Mouse (Mus musculus): ENCODE data around the gene Patl2. TPM values are rescaled to one million over a fixed set of nuclear protein-coding genes. Genes with fewer than 3 reads are reported as not detected.
"Not testable (repeated sequence)": the region's sequence is repeated elsewhere in the genome, so short reads cannot be mapped to it uniquely, and the experiment has no call there.

The Patl2 gene
- total and polyA plus RNA-seq, 3 experiments = not detected

- no peak for DNase-seq
Measured at GRCm38 (mm10) chr2:122143111-122143510, 42.9 kb downstream of the Patl2 start.

- no peak for DNase-seq
Measured at GRCm38 (mm10) chr2:122141332-122141967, 44.5 kb downstream of the Patl2 start.

DNA sequence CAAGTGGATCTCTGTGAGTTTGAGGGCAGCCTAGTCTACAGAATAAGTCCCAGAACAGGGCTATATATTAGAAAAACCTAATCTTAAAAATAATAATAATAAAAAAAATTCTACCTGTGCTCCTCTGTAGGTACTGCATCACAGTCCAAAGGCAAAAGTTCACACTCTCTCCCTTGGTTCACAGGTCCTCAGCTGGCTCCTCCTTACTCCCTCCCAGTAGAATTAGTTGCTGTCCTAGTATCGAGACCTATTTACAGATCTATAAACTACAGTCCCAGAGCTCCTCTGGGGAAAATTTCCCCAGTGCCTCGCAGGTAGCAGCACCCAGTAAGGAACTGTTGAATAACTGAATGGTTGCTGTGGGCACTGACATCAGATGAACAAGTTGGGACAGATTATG lies 45.2 kb downstream of the Patl2 start:
- DNase-seq = no peak

DNA sequence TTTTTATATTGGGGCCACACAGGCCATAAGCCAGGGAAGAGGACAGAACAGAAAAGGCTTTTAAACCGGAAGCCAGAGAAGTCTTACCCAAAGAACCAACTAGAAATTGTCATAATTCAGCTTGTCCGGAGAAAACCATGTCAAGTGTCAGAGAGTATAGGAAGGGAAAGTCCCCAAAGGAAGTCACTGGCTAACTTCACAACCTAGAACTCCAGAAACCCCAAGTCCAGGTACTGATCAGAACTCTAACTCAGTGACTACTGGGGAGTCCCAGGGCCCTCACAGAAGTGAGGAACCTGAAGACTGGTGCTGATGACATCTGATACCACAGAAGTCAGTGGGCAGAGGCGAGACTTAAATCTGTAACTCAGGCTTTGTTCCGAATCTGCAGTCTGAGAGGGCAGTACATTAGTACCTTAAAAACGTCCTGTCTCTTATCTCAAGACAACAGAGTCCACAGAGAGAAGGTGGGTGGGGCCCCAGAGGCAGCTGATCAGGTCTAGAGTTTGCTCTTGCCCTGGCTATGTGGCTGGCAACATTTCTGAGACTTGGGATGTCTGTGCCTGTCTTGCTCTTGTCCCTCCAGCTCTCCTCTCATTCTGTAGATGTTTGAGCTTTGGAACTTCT lies 48.0 kb downstream of the Patl2 start:
- DNase-seq = no peak

DNA sequence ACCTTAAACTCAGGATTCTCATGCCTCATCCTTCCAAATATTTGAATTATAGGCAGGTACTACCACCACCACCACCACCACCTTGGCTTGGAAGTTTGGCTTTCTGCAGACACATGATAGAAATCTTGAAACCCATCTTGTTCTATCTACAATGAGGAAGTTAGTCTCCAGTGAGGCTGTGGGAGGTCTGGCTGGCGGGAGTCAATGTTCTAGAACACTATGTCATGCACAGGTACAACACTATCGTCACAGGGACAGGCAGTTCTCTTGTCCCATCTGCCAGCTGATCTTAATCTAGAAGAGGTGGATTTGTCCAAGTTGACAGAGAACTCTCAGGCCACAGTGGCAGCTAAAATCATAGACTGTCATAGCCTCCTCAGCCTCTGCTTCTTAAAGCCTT lies 53.4 kb downstream of the Patl2 start:
- DNase-seq = no peak

GRCm38 (mm10) chr2:122132078-122132477 lies 53.9 kb downstream of the Patl2 start:
- no peak for DNase-seq

DNA sequence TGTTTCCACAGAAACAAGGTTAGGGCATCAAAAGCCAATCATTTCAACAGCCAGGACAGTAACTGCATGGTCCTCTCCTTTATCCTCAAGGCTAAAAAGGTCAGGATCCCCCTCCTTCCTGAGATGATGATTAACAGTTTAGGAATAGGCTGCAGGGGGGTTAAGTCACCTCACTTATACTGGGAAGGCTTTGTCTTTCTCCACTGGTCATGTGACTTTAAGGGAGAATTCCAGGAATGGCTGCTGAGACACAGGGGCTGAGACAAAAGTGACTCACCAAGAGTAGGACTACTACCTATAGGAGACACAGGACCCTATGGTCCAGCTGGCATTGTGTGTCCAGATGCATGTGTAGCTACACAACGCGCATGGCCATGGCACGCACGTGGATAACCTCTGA lies 58.4 kb downstream of the Patl2 start:
- DNase-seq = no peak

- no peak for DNase-seq
Measured at GRCm38 (mm10) chr2:122126765-122127347, 59.1 kb downstream of the Patl2 start.

DNA sequence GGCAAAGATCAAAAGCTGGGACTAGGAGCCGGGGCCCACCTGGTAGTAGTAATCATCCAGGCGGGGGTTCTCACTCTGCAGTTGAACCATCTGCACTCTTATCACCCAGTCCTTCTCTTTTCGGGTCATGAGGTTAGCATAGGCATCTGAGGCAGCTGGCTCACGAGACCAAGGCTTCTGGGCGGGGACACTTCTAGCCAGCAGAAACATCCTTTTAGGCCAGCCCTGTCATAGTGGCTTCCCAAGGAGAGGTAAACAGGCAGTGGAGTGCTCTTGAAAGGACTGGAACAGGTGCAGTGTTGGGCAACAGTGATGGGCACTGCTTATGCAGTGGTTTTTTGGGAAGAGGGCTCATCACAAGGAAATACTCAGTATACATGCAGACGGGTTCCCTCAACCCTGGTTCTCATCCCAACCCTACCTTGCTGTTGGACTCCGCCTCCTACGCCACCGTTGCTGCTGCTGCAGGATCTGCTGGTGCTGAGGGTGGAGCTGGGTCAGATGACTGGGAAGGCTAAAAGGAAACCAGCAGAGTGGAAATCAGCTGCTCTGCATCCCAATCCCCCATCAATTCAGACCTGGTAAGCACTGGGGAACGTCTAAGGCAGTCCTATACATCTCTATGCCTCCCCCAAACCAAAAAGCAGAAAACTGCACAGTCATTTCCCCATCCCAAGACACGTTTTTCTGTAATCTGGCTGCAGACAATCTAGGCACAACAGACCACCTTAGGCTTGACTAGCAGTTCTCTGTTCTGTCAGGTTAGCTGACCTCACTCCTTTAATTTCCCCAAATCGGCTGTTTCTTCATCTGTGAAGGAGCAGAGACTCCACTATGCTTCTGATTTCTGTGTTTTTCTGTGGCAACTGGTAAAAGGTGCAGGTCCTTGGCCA lies 60.1 kb downstream of the Patl2 start:
- no peak for DNase-seq

DNA sequence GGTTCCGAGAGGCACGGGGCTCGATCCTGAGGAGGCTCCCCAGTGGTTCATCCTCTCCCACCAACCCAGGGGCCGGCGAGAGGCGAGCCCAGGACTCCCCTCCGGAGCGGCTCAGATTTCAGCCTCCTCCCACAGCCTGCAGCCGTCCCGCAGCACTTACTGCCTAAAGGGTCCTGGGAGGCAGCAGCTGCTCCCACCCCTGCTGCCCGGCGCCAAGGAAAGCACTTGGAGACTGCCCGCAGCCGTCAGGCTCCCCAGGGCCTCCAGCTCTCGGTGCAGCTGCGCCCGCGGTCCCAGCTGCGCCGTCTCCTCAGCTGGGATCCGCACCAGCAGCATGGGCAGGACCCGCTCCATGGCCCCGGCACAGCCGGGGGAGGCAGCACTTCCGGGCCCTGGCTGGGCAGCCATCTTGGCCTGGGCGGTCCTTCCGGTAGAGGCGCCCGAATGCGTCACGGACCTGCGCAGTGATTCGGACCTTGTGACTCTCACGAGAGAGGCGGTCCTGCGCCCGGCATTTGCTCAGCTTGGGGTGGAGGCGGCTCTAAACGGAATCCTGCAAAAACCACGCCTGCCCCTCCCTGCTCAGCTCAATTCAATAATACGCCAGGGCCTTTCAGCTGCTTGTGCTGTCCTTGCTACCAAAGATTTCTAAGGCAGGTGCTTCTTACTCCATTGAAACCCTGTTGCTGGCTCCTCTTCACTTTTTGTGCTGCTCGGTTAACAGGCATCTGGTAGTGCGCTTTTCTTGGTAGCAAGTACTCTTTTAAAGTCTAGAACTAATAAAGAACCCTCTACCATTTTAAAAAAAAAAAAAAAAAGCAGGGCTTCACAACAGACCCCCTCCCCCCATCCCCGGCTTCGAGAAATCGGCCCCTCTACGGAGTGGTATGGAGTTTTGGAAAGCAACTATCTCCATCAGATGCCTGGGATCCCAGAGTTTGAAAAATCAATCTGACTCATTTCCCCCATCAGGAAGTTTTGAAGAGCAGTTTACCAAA lies 67.7 kb downstream of the Patl2 start, which contains the start of gene Spg11:
TSS of gene Spg11 (minus strand) at position 426 of the 998 bp plus-strand sequence.
- peak; percentile 99 for DNase-seq

GRCm38 (mm10) chr2:122116888-122117287 lies 69.1 kb downstream of the Patl2 start:
- DNase-seq = no peak

GRCm38 (mm10) chr2:122109714-122110113 lies 76.3 kb downstream of the Patl2 start:
- no peak for DNase-seq

DNA sequence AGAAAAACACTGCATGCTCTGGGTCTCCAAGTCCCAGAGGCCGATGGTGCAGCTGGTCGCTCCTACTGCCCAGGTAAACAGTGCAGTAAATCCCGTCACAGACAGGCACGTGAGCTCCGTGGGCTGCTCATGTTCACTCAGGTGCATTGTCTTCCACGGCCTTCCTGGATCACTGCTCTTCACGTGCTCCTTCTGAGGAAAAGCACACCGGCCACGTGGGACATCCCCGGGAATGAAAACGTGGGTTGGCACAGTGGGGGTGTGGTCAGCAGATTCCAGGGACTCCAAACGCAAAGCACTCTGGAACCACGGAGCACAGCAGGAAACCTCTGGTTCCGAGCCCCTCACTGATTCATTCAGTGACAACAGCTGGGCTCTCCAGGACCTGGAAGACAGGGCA lies 77.9 kb downstream of the Patl2 start:
- DNase-seq = no peak

DNA sequence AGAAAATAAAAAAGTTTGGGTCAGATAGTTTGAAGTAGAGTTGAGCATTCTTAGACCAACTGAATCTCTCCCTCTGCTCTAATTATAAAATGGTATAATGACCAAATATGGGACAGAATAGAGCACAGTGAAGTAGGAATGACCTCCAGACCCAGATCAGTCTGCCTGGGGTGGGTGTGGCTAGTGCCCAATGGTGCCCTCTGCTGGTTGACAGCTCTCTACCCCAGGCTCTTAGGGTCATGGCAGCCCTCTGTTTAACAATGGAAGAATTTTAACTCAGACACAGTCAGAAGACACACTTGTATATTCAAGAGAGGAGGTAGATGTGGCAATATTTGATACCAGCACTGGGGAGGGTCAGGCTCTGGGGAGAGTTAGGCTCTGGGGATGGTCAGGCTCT lies 83.9 kb downstream of the Patl2 start:
- peak; percentile 40 for DNase-seq

DNA sequence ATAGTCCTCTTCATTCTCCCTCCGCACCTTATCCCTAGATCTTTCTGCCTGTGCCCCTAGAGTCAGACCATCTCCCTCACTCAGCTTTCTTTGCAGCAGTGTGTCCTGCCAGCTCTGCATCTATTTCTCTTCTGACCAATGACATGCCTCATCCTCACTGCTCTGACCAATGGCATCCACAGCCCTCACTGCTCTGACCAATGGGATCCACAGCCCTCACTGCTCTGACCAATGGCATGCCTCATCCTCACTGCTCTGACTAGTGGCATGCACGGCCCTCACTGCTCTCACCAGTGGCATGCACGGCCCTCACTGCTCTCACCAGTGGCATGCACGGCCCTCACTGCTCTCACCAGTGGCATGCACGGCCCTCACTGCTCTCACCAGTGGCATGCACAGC lies 88.3 kb downstream of the Patl2 start:
- not testable (repeated sequence) for DNase-seq

- DNase-seq = no peak
Measured at GRCm38 (mm10) chr2:122093844-122094243, 92.1 kb downstream of the Patl2 start.

DNA sequence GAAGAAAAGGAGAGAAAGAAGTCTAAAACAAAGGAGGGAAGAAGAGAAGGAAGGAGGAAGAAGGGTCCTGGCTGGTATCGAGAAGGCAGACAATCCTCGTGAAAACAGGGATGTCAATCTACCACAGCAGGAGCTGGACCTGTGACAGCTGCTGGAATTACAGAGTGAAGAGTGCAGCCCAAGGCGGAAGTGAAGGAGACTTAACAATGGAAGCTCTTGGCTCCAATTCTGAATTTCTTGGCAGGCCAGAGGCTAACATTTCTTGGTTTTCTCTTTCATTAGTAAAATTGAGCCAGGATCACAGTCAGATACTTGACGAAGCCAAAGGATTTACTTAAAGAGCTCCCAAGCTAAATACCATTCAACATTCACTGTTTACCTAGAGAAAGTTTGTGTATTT lies 99.5 kb downstream of the Patl2 start:
- no peak for DNase-seq

- no peak for DNase-seq
Measured at GRCm38 (mm10) chr2:122081728-122082456, 104.1 kb downstream of the Patl2 start.

All from adrenal gland, adult 2 months (tissue).